Mouse (Mus musculus) A20 (cell line): ENCODE measurements at regions not wholly inside any gene's neighbourhood (a gene's known extent, or its start where the extent isn't known, plus 50 kb on each side); places are given as distances from the start of the nearest gene placed in this dataset.
A peak's percentile ranks its signal among the peaks of the same experiment; 100 is the strongest.

Experiments used
- DNase-seq: peaks from one replicate; pipeline ENCODE4 v3.0.0-alpha.2; 2011; ENCODE audit warnings: low read depth, low spot score

- no peak for DNase-seq
Observed at GRCm38 (mm10) chr6:52429204-52429552, 115.9 kb downstream of the Evx1 start.

- DNase-seq, result no peak
Observed at GRCm38 (mm10) chr6:52433234-52433633, 119.9 kb downstream of the Evx1 start.

GRCm38 (mm10) chr6:52434771-52435170 lies 121.5 kb downstream of the Evx1 start:
- no peak for DNase-seq

- no peak for DNase-seq
Observed at GRCm38 (mm10) chr6:52435358-52435757, 122.1 kb downstream of the Evx1 start.

GRCm38 (mm10) chr6:52438366-52438765 lies 125.1 kb downstream of the Evx1 start:
- DNase-seq, result no peak

- DNase-seq, result no peak
Observed at GRCm38 (mm10) chr6:52439204-52439603, 125.9 kb downstream of the Evx1 start.

GRCm38 (mm10) chr6:52440160-52440559 lies 126.9 kb downstream of the Evx1 start:
- no peak for DNase-seq

GRCm38 (mm10) chr6:52443112-52443984 lies 130.1 kb downstream of the Evx1 start:
- no peak for DNase-seq

- no peak for DNase-seq
Observed at GRCm38 (mm10) chr6:52458828-52459227, 145.5 kb downstream of the Evx1 start.

GRCm38 (mm10) chr6:52461186-52461585 lies 147.9 kb downstream of the Evx1 start:
- DNase-seq, result no peak

- DNase-seq, result no peak
Observed at GRCm38 (mm10) chr6:52463369-52463768, 150.1 kb downstream of the Evx1 start.

GRCm38 (mm10) chr6:52464571-52464970 lies 151.3 kb downstream of the Evx1 start:
- DNase-seq, result no peak

- no peak for DNase-seq
Observed at GRCm38 (mm10) chr6:52465834-52466525, 152.7 kb downstream of the Evx1 start.

- no peak for DNase-seq
Observed at GRCm38 (mm10) chr6:52470831-52471230, 157.5 kb downstream of the Evx1 start.

- no peak for DNase-seq
Observed at GRCm38 (mm10) chr6:52471384-52471957, 158.2 kb downstream of the Evx1 start.

- no peak for DNase-seq
Observed at GRCm38 (mm10) chr6:52472008-52472407, 158.7 kb downstream of the Evx1 start.

- no peak for DNase-seq
Observed at GRCm38 (mm10) chr6:52473042-52473589, 159.8 kb downstream of the Evx1 start.

GRCm38 (mm10) chr6:52473924-52474323 lies 160.6 kb downstream of the Evx1 start:
- DNase-seq, result no peak

- DNase-seq, result no peak
Observed at GRCm38 (mm10) chr6:52475676-52476075, 162.4 kb downstream of the Evx1 start.

- DNase-seq, result no peak
Observed at GRCm38 (mm10) chr6:52476907-52477306, 163.3 kb downstream of the Hibadh start.

GRCm38 (mm10) chr6:52477380-52477779 lies 162.8 kb downstream of the Hibadh start:
- DNase-seq, result peak; percentile 46

GRCm38 (mm10) chr6:52478624-52479023 lies 161.6 kb downstream of the Hibadh start:
- DNase-seq, result no peak
